Comparison of ENCODE assay signal across 8 mouse cellular contexts in genomic region chr5:125475030-125475429, GRCm38 (mm10). TPM values are rescaled to one million over a fixed set of nuclear protein-coding genes. Genes with fewer than 3 reads are reported as not detected.
DNase-seq lines count a peak whose midpoint lies in the region; ATAC-seq and TF ChIP-seq lines count a peak whose summit lies in the region.

No protein-coding gene starts in this region.

- no peak overlapping the region for H3K27ac ChIP-seq in heart, embryonic 12.5 days (ENCODE audit: poor library complexity, severe bottlenecking)
- H3K27ac ChIP-seq in MEL (ENCODE audit: control insufficient read depth, low read depth, low read length) = peak overlapping the region; percentile 6
- peak overlapping the region; percentile 84 for H3K27ac ChIP-seq in hindbrain, embryonic 12.5 days
- peak overlapping the region; percentile 87 for H3K27ac ChIP-seq in midbrain, embryonic 10.5 days (replicated peaks)

- H3K9me3 ChIP-seq in heart, embryonic 12.5 days (replicated peaks) = no peaks in the 10 kb centered on the region
- H3K9me3 ChIP-seq in MEL (replicated peaks; ENCODE audit: insufficient read depth, low read length) = no peaks in the 10 kb centered on the region
- no peaks in the 10 kb centered on the region for H3K9me3 ChIP-seq in hindbrain, embryonic 12.5 days (replicated peaks)
- no peaks in the 10 kb centered on the region for H3K9me3 ChIP-seq in midbrain, embryonic 10.5 days (replicated peaks)

- peak overlapping the region; percentile 68 for H3K9ac ChIP-seq in heart, embryonic 12.5 days
- H3K9ac ChIP-seq in MEL (ENCODE audit: control insufficient read depth, low read depth, low read length, poor library complexity, severe bottlenecking) = peak overlapping the region; percentile 45
- H3K9ac ChIP-seq in hindbrain, embryonic 12.5 days = peak overlapping the region; percentile 84

- TF ChIP-seq EP300 in MEL (IDR thresholded peaks at IDR 0.05; ENCODE audit: low read depth in 1 of 2, low read length in 2 of 2) = no peak

- H3K4me3 ChIP-seq in heart, embryonic 12.5 days = peak overlapping the region; percentile 83
- H3K4me3 ChIP-seq in MEL (ENCODE audit: control insufficient read depth in 1 of 2, insufficient read depth in 1 of 2, low read depth in 2 of 2, low read length in 2 of 2) = peak overlapping the region; percentile 54 to 85
- H3K4me3 ChIP-seq in hindbrain, embryonic 12.5 days = peak overlapping the region; percentile 85
- H3K4me3 ChIP-seq in midbrain, embryonic 10.5 days = peak overlapping the region; percentile 95

- DNase-seq in heart, postnatal 14 days = no peak
- DNase-seq in MEL (ENCODE audit: low read depth, low spot score) = no peak
- DNase-seq in midbrain, embryonic 10.5 days (ENCODE audit: low spot score) = no peak
- no peak for DNase-seq in thymus, postnatal 4 days
- DNase-seq in gastrocnemius, postnatal 25 days = no peak
- no peak for DNase-seq in testis, postnatal 10 days (ENCODE audit: low spot score)

- peaks cover 33% of the 10 kb centered on the region for H3K79me2 ChIP-seq in MEL (ENCODE audit: control insufficient read depth, insufficient read depth, low read length, poor library complexity)

- ATAC-seq in heart, embryonic 12.5 days (ENCODE audit: insufficient number of reproducible peaks, low FRiP score) = no peak
- ATAC-seq in hindbrain, embryonic 12.5 days (ENCODE audit: low FRiP score) = no peak

- TF ChIP-seq RAD21 in MEL (IDR thresholded peaks at IDR 0.05; ENCODE audit: low read depth, low read length) = no peak

- H3K4me1 ChIP-seq in heart, embryonic 12.5 days (replicated peaks) = peaks cover 20% of the 10 kb centered on the region
- H3K4me1 ChIP-seq in MEL (ENCODE audit: control insufficient read depth in 1 of 2, insufficient read depth in 2 of 2, low read length in 2 of 2) = peaks cover 0 to 11% of the 10 kb centered on the region in 2 experiments; a peak in 1 of 4 replicates
- H3K4me1 ChIP-seq in hindbrain, embryonic 12.5 days = peaks cover 35% of the 10 kb centered on the region
- peaks cover 41% of the 10 kb centered on the region for H3K4me1 ChIP-seq in midbrain, embryonic 10.5 days

- TF ChIP-seq POLR2A in MEL (IDR thresholded peaks at IDR 0.05; ENCODE audit: control insufficient read depth in 1 of 2, insufficient read depth in 1 of 2, low read depth in 1 of 2, low read length in 2 of 2, poor library complexity in 1 of 2) = no peak

- peak overlapping the region; percentile 95 for H3K4me2 ChIP-seq in heart, embryonic 12.5 days
- peak overlapping the region; percentile 87 for H3K4me2 ChIP-seq in hindbrain, embryonic 12.5 days (replicated peaks)

- intact Hi-C loops in heart, postnatal 14 days (cut with DNase I) = no loop called here

- 58% methylated on average over 12 of the region's 12 CpGs for WGBS in heart, embryonic 12.5 days
- 59% methylated on average over 12 of the region's 12 CpGs for WGBS in hindbrain, embryonic 12.5 days
- 58% methylated on average over 12 of the region's 12 CpGs for WGBS in midbrain, embryonic 10.5 days

- no peak for TF ChIP-seq CTCF in MEL (IDR thresholded peaks at IDR 0.05 in 2 of 3, conservative IDR thresholded peaks at IDR 0.05 in 1 of 3; ENCODE audit: control insufficient read depth in 1 of 3, insufficient read depth in 1 of 3, low read depth in 2 of 3, low read length in 3 of 3, poor library complexity in 1 of 3, severe bottlenecking in 1 of 3)

- no peaks in the 10 kb centered on the region for H3K36me3 ChIP-seq in heart, embryonic 12.5 days
- H3K36me3 ChIP-seq in MEL (ENCODE audit: control insufficient read depth in 1 of 2, insufficient read depth in 2 of 2, low read length in 2 of 2) = peaks cover 0 to 2% of the 10 kb centered on the region in 2 experiments; a peak in 2 of 4 replicates
- no peaks in the 10 kb centered on the region for H3K36me3 ChIP-seq in hindbrain, embryonic 12.5 days
- H3K36me3 ChIP-seq in midbrain, embryonic 10.5 days = peaks cover 14% of the 10 kb centered on the region

- no peaks in the 10 kb centered on the region for H3K27me3 ChIP-seq in heart, embryonic 12.5 days (replicated peaks)
- H3K27me3 ChIP-seq in MEL (ENCODE audit: control insufficient read depth in 1 of 2, insufficient read depth in 2 of 2, low read length in 2 of 2) = no peaks in the 10 kb centered on the region
- H3K27me3 ChIP-seq in hindbrain, embryonic 12.5 days = no peaks in the 10 kb centered on the region
- H3K27me3 ChIP-seq in midbrain, embryonic 10.5 days (ENCODE audit: low read depth, poor library complexity, severe bottlenecking) = no peaks in the 10 kb centered on the region; the same call in 1 of the 2 replicates

TF ChIP-seq in MEL, 35 proteins besides CTCF, POLR2A, EP300 and RAD21:
- TF ChIP-seq KAT2A (conservative IDR thresholded peaks at IDR 0.05; ENCODE audit: low read depth, low read length) (no peak), MYC (IDR thresholded peaks at IDR 0.05; ENCODE audit: low read depth, low read length) (no peak), JUND (IDR thresholded peaks at IDR 0.05; ENCODE audit: low read depth, low read length) (no peak), GABPA (IDR thresholded peaks at IDR 0.05; ENCODE audit: low read depth, low read length) (no peak), ZKSCAN1 (IDR thresholded peaks at IDR 0.05; ENCODE audit: low read depth, low read length) (no peak), ETS1 (IDR thresholded peaks at IDR 0.05; ENCODE audit: low read depth, low read length) (no peak), MAFK (IDR thresholded peaks at IDR 0.05; ENCODE audit: borderline replicate concordance, low read depth, low read length) (no peak), RCOR1 (IDR thresholded peaks at IDR 0.05; ENCODE audit: low read depth, low read length) (no peak), POLR2AphosphoS5 (IDR thresholded peaks at IDR 0.05; ENCODE audit: borderline replicate concordance, low read depth, low read length) (no peak), E2F4 (IDR thresholded peaks at IDR 0.05; ENCODE audit: borderline replicate concordance, low read depth, low read length) (no peak), BHLHE40 (IDR thresholded peaks at IDR 0.05; ENCODE audit: borderline replicate concordance, low read depth, low read length) (no peak), ZMIZ1 (IDR thresholded peaks at IDR 0.05; ENCODE audit: low read depth, low read length) (no peak), MEF2A (IDR thresholded peaks at IDR 0.05; ENCODE audit: extremely low read depth, insufficient replicate concordance, low read depth, low read length, poor library complexity, severe bottlenecking) (no peak), TBP (IDR thresholded peaks at IDR 0.05; ENCODE audit: low read depth, low read length) (no peak), SIN3A (IDR thresholded peaks at IDR 0.05; ENCODE audit: low read length) (no peak), GATA1 (IDR thresholded peaks at IDR 0.05; ENCODE audit: low read depth, low read length) (no peak)
TF ChIP-seq in MEL: peak in this region for 0.

RNA-seq across cellular contexts. Expression of gene Aacs, which starts 0.6 kb away (rescaled TPM):
- 16.1 and 17.2 TPM in 2 replicates for polyA plus RNA-seq in heart, embryonic 12.5 days (2016; fragmentation: Nextera tagmentation; extraction: Ambion mirVana)
- total RNA-seq in heart, postnatal 14 days (2021) = 1 to 10 TPM; 4.0 to 4.8 TPM
- 32.8 and 34.9 TPM in 2 replicates for total RNA-seq in MEL (2012; rRNA removed)
- polyA plus RNA-seq in MEL (2012; ENCODE audit: insufficient read depth in 1 of 2, insufficient read length in 2 of 2, low read depth in 1 of 2, low replicate concordance in 2 of 2, missing spikeins in 1 of 2) = 10 to 100 TPM in 1 of 2 experiments, not detected in 1; 79.5 TPM
- 62.2 and 64.4 TPM in 2 replicates for polyA plus RNA-seq in hindbrain, embryonic 12.5 days (2016; fragmentation: Nextera tagmentation; extraction: Ambion mirVana)
- 63.9 and 71.5 TPM in 2 replicates for polyA plus RNA-seq in midbrain, embryonic 10.5 days (2016; fragmentation: Nextera tagmentation; extraction: Ambion mirVana)
- total RNA-seq in gastrocnemius, postnatal 25 days (2021) = 1 to 10 TPM; 3.3 to 4.8 TPM

RNA-seq across cellular contexts. Expression of gene Bri3bp, which starts 33.7 kb away (rescaled TPM):
- polyA plus RNA-seq in heart, embryonic 12.5 days (2016; fragmentation: Nextera tagmentation; extraction: Ambion mirVana) = 41.8 and 49.3 TPM in 2 replicates
- total RNA-seq in heart, postnatal 14 days (2021) = 10 to 100 TPM; 48.0 to 62.4 TPM
- total RNA-seq in MEL (2012; rRNA removed) = 87.6 and 88.6 TPM in 2 replicates
- polyA plus RNA-seq in MEL (2012; ENCODE audit: insufficient read depth in 1 of 2, insufficient read length in 2 of 2, low read depth in 1 of 2, low replicate concordance in 2 of 2, missing spikeins in 1 of 2) = 100 to 1,000 TPM in 1 of 2 experiments, 10 to 100 TPM in 1; 73.7 to 264 TPM
- 38.1 and 39.9 TPM in 2 replicates for polyA plus RNA-seq in hindbrain, embryonic 12.5 days (2016; fragmentation: Nextera tagmentation; extraction: Ambion mirVana)
- 49.2 and 54.7 TPM in 2 replicates for polyA plus RNA-seq in midbrain, embryonic 10.5 days (2016; fragmentation: Nextera tagmentation; extraction: Ambion mirVana)
- 1 to 10 TPM; 3.5 to 4.7 TPM for total RNA-seq in gastrocnemius, postnatal 25 days (2021)

RNA-seq across cellular contexts. Expression of gene Dhx37, which starts 41.1 kb away (rescaled TPM):
- polyA plus RNA-seq in heart, embryonic 12.5 days (2016; fragmentation: Nextera tagmentation; extraction: Ambion mirVana) = 11.0 and 11.4 TPM in 2 replicates
- total RNA-seq in heart, postnatal 14 days (2021) = 10 to 100 TPM; 10.8 to 11.5 TPM
- 26.0 and 27.4 TPM in 2 replicates for total RNA-seq in MEL (2012; rRNA removed)
- polyA plus RNA-seq in MEL (2012; ENCODE audit: insufficient read depth in 1 of 2, insufficient read length in 2 of 2, low read depth in 1 of 2, low replicate concordance in 2 of 2, missing spikeins in 1 of 2) = 100 to 1,000 TPM in 1 of 2 experiments, 10 to 100 TPM in 1; 55.3 to 549 TPM
- polyA plus RNA-seq in hindbrain, embryonic 12.5 days (2016; fragmentation: Nextera tagmentation; extraction: Ambion mirVana) = 16.7 and 18.0 TPM in 2 replicates
- 17.4 and 21.2 TPM in 2 replicates for polyA plus RNA-seq in midbrain, embryonic 10.5 days (2016; fragmentation: Nextera tagmentation; extraction: Ambion mirVana)
- total RNA-seq in gastrocnemius, postnatal 25 days (2021) = 1 to 10 TPM; 3.6 to 3.8 TPM

RNA-seq across cellular contexts. Expression of gene Tmem132b, which starts 56.5 kb away (rescaled TPM):
- polyA plus RNA-seq in heart, embryonic 12.5 days (2016; fragmentation: Nextera tagmentation; extraction: Ambion mirVana) = not detected in 2 replicates
- total RNA-seq in heart, postnatal 14 days (2021) = not detected
- total RNA-seq in MEL (2012; rRNA removed) = not detected in 2 replicates
- polyA plus RNA-seq in MEL (2012; ENCODE audit: insufficient read depth in 1 of 2, insufficient read length in 2 of 2, low read depth in 1 of 2, low replicate concordance in 2 of 2, missing spikeins in 1 of 2) = not detected
- 2.4 and 3.1 TPM in 2 replicates for polyA plus RNA-seq in hindbrain, embryonic 12.5 days (2016; fragmentation: Nextera tagmentation; extraction: Ambion mirVana)
- 0.20 and 0.29 TPM in 2 replicates for polyA plus RNA-seq in midbrain, embryonic 10.5 days (2016; fragmentation: Nextera tagmentation; extraction: Ambion mirVana)
- under 1 TPM; 0.03 to 0.24 TPM for total RNA-seq in gastrocnemius, postnatal 25 days (2021)
